Mouse (Mus musculus) cortical plate, adult 2 months (tissue): ENCODE results near the gene Tpt1.

Source experiments
- CTCF ChIP-seq: fragments of 200-500 bp; IDR thresholded peaks from 2 replicates; pipeline ENCODE4 v1.5.1; 2011; ENCODE audit warnings: mild to moderate bottlenecking, control low read depth, low read length; ENCODE audit not compliant: insufficient read depth; ENCODE audit errors: extremely low read depth
- POLR2A ChIP-seq: fragments of 200-500 bp; IDR thresholded peaks from 2 replicates; pipeline ENCODE4 v1.6.1; 2011; ENCODE audit warnings: mild to moderate bottlenecking, low read length, control low read depth; ENCODE audit not compliant: insufficient read depth; ENCODE audit errors: extremely low read depth

DNA sequence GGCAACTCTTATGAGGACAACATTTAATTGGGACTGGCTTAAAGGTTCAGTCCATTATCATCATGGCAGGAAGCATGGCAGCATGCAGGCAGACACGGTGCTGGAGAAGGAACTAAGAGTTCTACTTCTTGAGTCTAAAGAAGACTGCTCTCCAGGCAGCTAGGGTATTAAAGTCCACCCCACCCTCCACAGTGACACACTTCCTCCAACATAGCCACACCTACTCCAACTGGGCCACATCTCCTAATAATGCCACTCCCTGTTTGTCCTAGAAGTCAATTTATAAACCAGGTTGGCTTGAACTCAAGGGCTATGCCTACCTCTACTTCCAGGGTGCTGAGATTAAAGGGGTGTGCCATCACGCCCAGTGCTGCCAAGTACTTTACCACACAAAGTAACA lies 12.9 kb upstream of the Tpt1 start:
- no peak for TF ChIP-seq POLR2A
- no peak for TF ChIP-seq CTCF
